Mouse (Mus musculus) heart, adult 2 months (tissue): Measurements from ENCODE around the gene Dnase2a.

Source experiments
- CTCF ChIP-seq: fragments of 200-600 bp; IDR thresholded peaks from 2 replicates; pipeline ENCODE4 v1.8.1; 2022; ENCODE audit warnings: antibody characterized with exemption, mild to moderate bottlenecking, moderate library complexity
- EP300 ChIP-seq: fragments of 200-500 bp; IDR thresholded peaks from 2 replicates; pipeline ENCODE4 v1.6.1; 2011; ENCODE audit warnings: low read depth, low read length, control low read depth; ENCODE audit not compliant: insufficient read depth
- POLR2A ChIP-seq: fragments of 200-500 bp; IDR thresholded peaks from 2 replicates; pipeline ENCODE4 v1.6.1; 2011; ENCODE audit warnings: mild to moderate bottlenecking, low read depth, low read length, control low read depth; ENCODE audit not compliant: insufficient read depth

- no peak for TF ChIP-seq CTCF
- TF ChIP-seq EP300: no peak
- TF ChIP-seq POLR2A: no peak
Observed at GRCm38 (mm10) chr8:84968650-84969049, 60.3 kb downstream of the Dnase2a start.
